Mouse (Mus musculus) adrenal gland, adult 18-20 months (tissue): Measurements from ENCODE around the gene Rps27. TPM values are rescaled to one million over a fixed set of nuclear protein-coding genes. Genes with fewer than 3 reads are reported as not detected.
A peak's percentile ranks its signal among the peaks of the same experiment; 100 is the strongest.
"Not testable (repeated sequence)": the region's sequence is repeated elsewhere in the genome, so short reads cannot be mapped to it uniquely, and the experiment has no call there.

Experiments
- DNase-seq, 2 experiments: peaks; one replicate each; pipeline ENCODE4 v3.0.0; 2021 to 2022; ENCODE audit warnings: low spot score in 2 of 2
- long read RNA-seq, 2 experiments: library from polyadenylated mRNA; stranded (forward); transcript quantifications; one replicate each; pipeline ENCODE4 v2.0.0; 2021
- total RNA-seq, 2 experiments: library from RNA; stranded (reverse); gene quantifications; 1 replicate in 1 of 2; 2 replicates in 1 of 2; pipeline ENCODE4 v1.2.3; 2021

The Rps27 gene
- 1,000 to 10,000 TPM; 2,116 to 2,128 TPM for total RNA-seq
- long read RNA-seq, experiment 1, transcript Rps27-201 (4 exons, 345 nt) = major isoform, 65 of 66 reads
- long read RNA-seq, experiment 1, partial matches to known transcripts = 0 of 66 reads
- long read RNA-seq, experiment 1, other reads (novel, unspliced or antisense) = 1 of 66 reads
- long read RNA-seq, experiment 2, transcript Rps27-201 (4 exons, 345 nt) = major isoform, 298 of 315 reads
- long read RNA-seq, experiment 2, transcript Rps27-209 (4 exons, 546 nt) = minor isoform, 8 of 315 reads
- long read RNA-seq, experiment 2, transcript Rps27-204 (3 exons, 452 nt) = minor isoform, 5 of 315 reads
- long read RNA-seq, experiment 2, partial matches to known transcripts = 0 of 315 reads
- long read RNA-seq, experiment 2, other reads (novel, unspliced or antisense) = 4 of 315 reads

- peak; percentile 83 to 89 for DNase-seq
Observed at GRCm38 (mm10) chr3:90213377-90213866, at the start of gene Rps27, which contains the start of gene Rab13. Gene Rps27 (minus strand): TSS chr3:90213651. Gene Rab13 (plus strand): TSS chr3:90213695.

- no peak for DNase-seq
Observed at GRCm38 (mm10) chr3:90258521-90258920, 45.1 kb upstream of the Rps27 start.

GRCm38 (mm10) chr3:90256731-90257530, 43.5 kb upstream of the Rps27 start:
- no peak for DNase-seq

GRCm38 (mm10) chr3:90255784-90256353, 42.4 kb upstream of the Rps27 start:
- DNase-seq = no peak

GRCm38 (mm10) chr3:90255194-90255565, 41.7 kb upstream of the Rps27 start:
- DNase-seq = no peak

GRCm38 (mm10) chr3:90254419-90255193, 41.2 kb upstream of the Rps27 start:
- DNase-seq = no peak

- DNase-seq = peak; percentile 80
Observed at GRCm38 (mm10) chr3:90253653-90254418, 40.4 kb upstream of the Rps27 start, which contains the start of gene Crtc2. Gene Crtc2 (plus strand): TSS chr3:90254163.

- not testable (repeated sequence) for DNase-seq
Observed at GRCm38 (mm10) chr3:90253174-90253573, 39.7 kb upstream of the Rps27 start.

GRCm38 (mm10) chr3:90252659-90253058, 39.2 kb upstream of the Rps27 start:
- DNase-seq = not testable (repeated sequence)

GRCm38 (mm10) chr3:90251731-90252226, 38.3 kb upstream of the Rps27 start:
- not testable (repeated sequence) for DNase-seq

GRCm38 (mm10) chr3:90250791-90251190, 37.3 kb upstream of the Rps27 start:
- no peak for DNase-seq

- peak; percentile 43 to 60 for DNase-seq
Observed at GRCm38 (mm10) chr3:90248746-90249100, 35.3 kb upstream of the Rps27 start.

GRCm38 (mm10) chr3:90247960-90248745, 34.7 kb upstream of the Rps27 start, which contains the start of gene Slc39a1:
Gene Slc39a1 (plus strand): TSS chr3:90248172.
- peak; percentile 83 to 85 for DNase-seq

- no peak for DNase-seq
Observed at GRCm38 (mm10) chr3:90247630-90247959, 34.1 kb upstream of the Rps27 start.

- no peak for DNase-seq
Observed at GRCm38 (mm10) chr3:90245406-90245805, 32.0 kb upstream of the Rps27 start.

GRCm38 (mm10) chr3:90242984-90243775, 29.7 kb upstream of the Rps27 start, which contains the start of gene Creb3l4:
Gene Creb3l4 (minus strand): TSS chr3:90243512.
- no peak for DNase-seq

- DNase-seq = no peak
Observed at GRCm38 (mm10) chr3:90241669-90242358, 28.4 kb upstream of the Rps27 start.
